Mouse (Mus musculus): ENCODE results near the gene Gata2.
A peak's percentile ranks its signal among the peaks of the same experiment; 100 is the strongest.

The Gata2 gene

GRCm38 (mm10) chr6:88208321-88208720 is 14.6 kb downstream of the Gata2 start:
- DNase-seq (ENCODE audit: extremely low spot score), result no peak

- no peak for DNase-seq (ENCODE audit: extremely low spot score)
Observed at GRCm38 (mm10) chr6:88209453-88209852, 15.8 kb downstream of the Gata2 start.

- no peak for DNase-seq (ENCODE audit: extremely low spot score)
Observed at GRCm38 (mm10) chr6:88210182-88210581, 16.5 kb downstream of the Gata2 start.

- DNase-seq (ENCODE audit: extremely low spot score), result no peak
Observed at GRCm38 (mm10) chr6:88215797-88216196, 22.1 kb downstream of the Gata2 start.

- no peak for DNase-seq (ENCODE audit: extremely low spot score)
Observed at GRCm38 (mm10) chr6:88216199-88216598, 22.5 kb downstream of the Gata2 start.

GRCm38 (mm10) chr6:88219094-88219493 is 25.4 kb downstream of the Gata2 start:
- DNase-seq (ENCODE audit: extremely low spot score), result no peak

GRCm38 (mm10) chr6:88221968-88222367 is 28.3 kb downstream of the Gata2 start, which contains the start of gene Dnajb8:
Gene Dnajb8, plus strand, starts transcription at chr6:88222268.
- DNase-seq (ENCODE audit: extremely low spot score), result no peak

GRCm38 (mm10) chr6:88226570-88226994 is 32.9 kb downstream of the Gata2 start:
- DNase-seq (ENCODE audit: extremely low spot score), result peak; percentile 17

- no peak for DNase-seq (ENCODE audit: extremely low spot score)
Observed at GRCm38 (mm10) chr6:88227537-88227936, 33.8 kb downstream of the Gata2 start.

GRCm38 (mm10) chr6:88229221-88229620 is 35.5 kb downstream of the Gata2 start:
- DNase-seq (ENCODE audit: extremely low spot score), result no peak

GRCm38 (mm10) chr6:88231821-88232220 is 38.1 kb downstream of the Gata2 start:
- no peak for DNase-seq (ENCODE audit: extremely low spot score)

- DNase-seq (ENCODE audit: extremely low spot score), result no peak
Observed at GRCm38 (mm10) chr6:88232221-88232620, 38.5 kb downstream of the Gata2 start.

- DNase-seq (ENCODE audit: extremely low spot score), result peak; percentile 41
Observed at GRCm38 (mm10) chr6:88233996-88234395, 40.3 kb downstream of the Gata2 start.

GRCm38 (mm10) chr6:88235461-88235860 is 41.8 kb downstream of the Gata2 start:
- no peak for DNase-seq (ENCODE audit: extremely low spot score)

GRCm38 (mm10) chr6:88235983-88236382 is 42.3 kb downstream of the Gata2 start:
- peak; percentile 62 for DNase-seq (ENCODE audit: extremely low spot score)

GRCm38 (mm10) chr6:88236513-88236912 is 42.8 kb downstream of the Gata2 start:
- DNase-seq (ENCODE audit: extremely low spot score), result no peak

- peak; percentile 68 for DNase-seq (ENCODE audit: extremely low spot score)
Observed at GRCm38 (mm10) chr6:88242604-88243003, 48.9 kb downstream of the Gata2 start.

GRCm38 (mm10) chr6:88249231-88249630 is 55.5 kb downstream of the Gata2 start:
- DNase-seq (ENCODE audit: extremely low spot score), result no peak

GRCm38 (mm10) chr6:88251396-88251795 is 57.7 kb downstream of the Gata2 start:
- no peak for DNase-seq (ENCODE audit: extremely low spot score)

GRCm38 (mm10) chr6:88251798-88252478 is 58.2 kb downstream of the Gata2 start:
- DNase-seq (ENCODE audit: extremely low spot score), result no peak

GRCm38 (mm10) chr6:88254082-88254481 is 60.4 kb downstream of the Gata2 start:
- DNase-seq (ENCODE audit: extremely low spot score), result no peak

GRCm38 (mm10) chr6:88255435-88255834 is 61.7 kb downstream of the Gata2 start:
- no peak for DNase-seq (ENCODE audit: extremely low spot score)
